In genomic region chr7:28440739-28441138, GRCm38 (mm10) we compare ENCODE assay signal across 8 mouse cellular contexts. TPM values are rescaled to one million over a fixed set of nuclear protein-coding genes. Genes with fewer than 3 reads are reported as not detected.
DNase-seq lines count a peak whose midpoint lies in the region; ATAC-seq and TF ChIP-seq lines count a peak whose summit lies in the region.

No protein-coding gene starts in this region.

- H3K4me1 ChIP-seq in midbrain, embryonic 11.5 days (ENCODE audit: control insufficient read depth, insufficient read depth, low read length), result peaks cover 3% of the 10 kb centered on the region; the same call in 1 of the 2 replicates
- peaks cover 14% of the 10 kb centered on the region for H3K4me1 ChIP-seq in midbrain, embryonic 10.5 days
- H3K4me1 ChIP-seq in lung, embryonic 16.5 days (replicated peaks; ENCODE audit: control insufficient read depth, insufficient read depth, low read length), result peaks cover 4% of the 10 kb centered on the region; the same call in 1 of the 2 replicates
- no peaks in the 10 kb centered on the region for H3K4me1 ChIP-seq in stomach, postnatal 0 days (replicated peaks; ENCODE audit: control insufficient read depth, insufficient read depth)
- H3K4me1 ChIP-seq in midbrain, embryonic 16.5 days (ENCODE audit: control insufficient read depth, insufficient read depth, low read length), result peaks cover 5% of the 10 kb centered on the region
- peaks cover 4% of the 10 kb centered on the region for H3K4me1 ChIP-seq in forebrain, embryonic 12.5 days

- no peaks in the 10 kb centered on the region for H3K9me3 ChIP-seq in midbrain, embryonic 11.5 days (ENCODE audit: control insufficient read depth, low read length)
- no peaks in the 10 kb centered on the region for H3K9me3 ChIP-seq in midbrain, embryonic 10.5 days (replicated peaks)
- no peaks in the 10 kb centered on the region for H3K9me3 ChIP-seq in lung, embryonic 16.5 days (ENCODE audit: control insufficient read depth, low read length)
- H3K9me3 ChIP-seq in stomach, postnatal 0 days (ENCODE audit: control insufficient read depth, low read length), result no peaks in the 10 kb centered on the region
- H3K9me3 ChIP-seq in midbrain, embryonic 16.5 days (replicated peaks; ENCODE audit: control insufficient read depth, low read length, poor library complexity, severe bottlenecking), result no peaks in the 10 kb centered on the region
- no peaks in the 10 kb centered on the region for H3K9me3 ChIP-seq in forebrain, embryonic 12.5 days

- peaks cover 2% of the 10 kb centered on the region; the same call in 1 of the 2 replicates for H3K27me3 ChIP-seq in midbrain, embryonic 11.5 days (ENCODE audit: control insufficient read depth, insufficient read depth, low read length)
- peaks cover 8% of the 10 kb centered on the region for H3K27me3 ChIP-seq in midbrain, embryonic 10.5 days (ENCODE audit: low read depth, poor library complexity, severe bottlenecking)
- no peaks in the 10 kb centered on the region for H3K27me3 ChIP-seq in lung, embryonic 16.5 days (ENCODE audit: control insufficient read depth, insufficient read depth, low read depth, low read length)
- no peaks in the 10 kb centered on the region for H3K27me3 ChIP-seq in stomach, postnatal 0 days (ENCODE audit: control insufficient read depth, insufficient read depth, low read length)
- no peaks in the 10 kb centered on the region for H3K27me3 ChIP-seq in midbrain, embryonic 16.5 days (ENCODE audit: control insufficient read depth, insufficient read depth, low read depth, low read length)
- 0 out of 2 replicates have a peak, but pooled peaks cover 11% of the 10 kb centered on the region for H3K27me3 ChIP-seq in forebrain, embryonic 12.5 days

- no peak overlapping the region for H3K27ac ChIP-seq in midbrain, embryonic 11.5 days (ENCODE audit: low read depth, low read length)
- H3K27ac ChIP-seq in midbrain, embryonic 10.5 days (replicated peaks), result no peak overlapping the region
- H3K27ac ChIP-seq in lung, embryonic 16.5 days (ENCODE audit: low read length), result 0 out of 2 replicates have a peak overlapping the region, but pooled peaks have one; percentile 2
- peak overlapping the region; percentile 40; the same call in 1 of the 2 replicates for H3K27ac ChIP-seq in stomach, postnatal 0 days (replicated peaks)
- no peak overlapping the region for H3K27ac ChIP-seq in midbrain, embryonic 16.5 days (ENCODE audit: low read length)
- H3K27ac ChIP-seq in forebrain, embryonic 12.5 days, result no peak overlapping the region

- no peak for ATAC-seq in midbrain, embryonic 11.5 days (ENCODE audit: low FRiP score)
- no peak for ATAC-seq in lung, embryonic 16.5 days (ENCODE audit: low read depth)
- ATAC-seq in stomach, postnatal 0 days (ENCODE audit: low FRiP score, low TSS enrichment), result no peak
- no peak for ATAC-seq in midbrain, embryonic 16.5 days
- ATAC-seq in forebrain, embryonic 12.5 days (ENCODE audit: low FRiP score), result no peak

- TF ChIP-seq CTCF in stomach, postnatal 0 days (IDR thresholded peaks at IDR 0.05; ENCODE audit: low read depth), result peak; percentile 7; the same call in 1 of the 2 replicates

- intact Hi-C loops in heart, postnatal 36 days (cut with DNase I), result no loop called here

- WGBS in midbrain, embryonic 11.5 days, result 56% methylated on average over 2 of the region's 2 CpGs
- 60% methylated on average over 2 of the region's 2 CpGs for WGBS in midbrain, embryonic 10.5 days
- 47% methylated on average over 2 of the region's 2 CpGs for WGBS in lung, embryonic 16.5 days
- WGBS in stomach, postnatal 0 days, result 59% methylated on average over 2 of the region's 2 CpGs
- 75% methylated on average over 2 of the region's 2 CpGs for WGBS in midbrain, embryonic 16.5 days
- 59% methylated on average over 2 of the region's 2 CpGs for WGBS in forebrain, embryonic 12.5 days

- H3K36me3 ChIP-seq in midbrain, embryonic 11.5 days (ENCODE audit: control insufficient read depth, insufficient read depth, low read length), result no peaks in the 10 kb centered on the region
- H3K36me3 ChIP-seq in midbrain, embryonic 10.5 days, result no peaks in the 10 kb centered on the region
- H3K36me3 ChIP-seq in lung, embryonic 16.5 days (ENCODE audit: control insufficient read depth, insufficient read depth, low read length), result no peaks in the 10 kb centered on the region
- no peaks in the 10 kb centered on the region for H3K36me3 ChIP-seq in stomach, postnatal 0 days (ENCODE audit: control insufficient read depth, insufficient read depth, low read length)
- no peaks in the 10 kb centered on the region for H3K36me3 ChIP-seq in midbrain, embryonic 16.5 days (ENCODE audit: control insufficient read depth, insufficient read depth, low read length)
- H3K36me3 ChIP-seq in forebrain, embryonic 12.5 days (replicated peaks), result no peaks in the 10 kb centered on the region

- peak; percentile 81 for DNase-seq in midbrain, embryonic 11.5 days (ENCODE audit: low spot score, missing footprints)
- no peak for DNase-seq in midbrain, embryonic 10.5 days (ENCODE audit: low spot score)
- DNase-seq in heart, postnatal 36 days, result peak; percentile 34 to 38
- DNase-seq in stomach, postnatal 0 days (ENCODE audit: low spot score), result no peak
- DNase-seq in urinary bladder, postnatal 4 days (ENCODE audit: low spot score in 2 of 2), result no peak

- no peak overlapping the region for H3K4me3 ChIP-seq in midbrain, embryonic 11.5 days (ENCODE audit: low read depth, low read length)
- H3K4me3 ChIP-seq in midbrain, embryonic 10.5 days, result no peak overlapping the region
- H3K4me3 ChIP-seq in lung, embryonic 16.5 days (ENCODE audit: low read length), result no peak overlapping the region
- no peak overlapping the region for H3K4me3 ChIP-seq in stomach, postnatal 0 days (ENCODE audit: low read depth, low read length)
- H3K4me3 ChIP-seq in midbrain, embryonic 16.5 days (ENCODE audit: low read depth, low read length), result no peak overlapping the region
- H3K4me3 ChIP-seq in forebrain, embryonic 12.5 days (replicated peaks), result no peak overlapping the region

- no peak overlapping the region for H3K9ac ChIP-seq in midbrain, embryonic 11.5 days (ENCODE audit: low read length)
- no peak overlapping the region for H3K9ac ChIP-seq in lung, embryonic 16.5 days (ENCODE audit: low read length)
- no peak overlapping the region for H3K9ac ChIP-seq in stomach, postnatal 0 days (ENCODE audit: low read length)
- H3K9ac ChIP-seq in midbrain, embryonic 16.5 days (ENCODE audit: low read depth, low read length), result no peak overlapping the region
- H3K9ac ChIP-seq in forebrain, embryonic 12.5 days, result no peak overlapping the region

- H3K4me2 ChIP-seq in midbrain, embryonic 11.5 days, result no peak overlapping the region
- H3K4me2 ChIP-seq in lung, embryonic 16.5 days (ENCODE audit: low read depth, low read length), result peak overlapping the region; percentile 7; the same call in 1 of the 2 replicates
- H3K4me2 ChIP-seq in stomach, postnatal 0 days (replicated peaks; ENCODE audit: low read depth), result no peak overlapping the region
- H3K4me2 ChIP-seq in midbrain, embryonic 16.5 days (ENCODE audit: low read length), result no peak overlapping the region
- H3K4me2 ChIP-seq in forebrain, embryonic 12.5 days, result no peak overlapping the region

- no peak for TF ChIP-seq EP300 in stomach, postnatal 0 days (optimal IDR thresholded peaks at IDR 0.05)

RNA-seq across cellular contexts. Expression of gene Gmfg, which starts 3.5 kb away (rescaled TPM):
- 6.3 and 7.5 TPM in 2 replicates for polyA plus RNA-seq in midbrain, embryonic 11.5 days (2014; fragmentation: Nextera tagmentation; extraction: Ambion mirVana)
- polyA plus RNA-seq in midbrain, embryonic 10.5 days (2016; fragmentation: Nextera tagmentation; extraction: Ambion mirVana), result 6.3 and 8.1 TPM in 2 replicates
- total RNA-seq in heart, postnatal 36 days (2021), result 1 to 10 TPM; 4.6 to 7.2 TPM
- polyA plus RNA-seq in lung, embryonic 16.5 days (2015; fragmentation: Nextera tagmentation; extraction: Ambion mirVana), result 46.6 and 47.1 TPM in 2 replicates
- 18.9 and 23.1 TPM in 2 replicates for polyA plus RNA-seq in stomach, postnatal 0 days (2015; fragmentation: Nextera tagmentation; extraction: Ambion mirVana)
- 2.8 and 3.5 TPM in 2 replicates for polyA plus RNA-seq in midbrain, embryonic 16.5 days (2015; fragmentation: Nextera tagmentation; extraction: Ambion mirVana)
- 3.4 and 4.5 TPM in 2 replicates for polyA plus RNA-seq in forebrain, embryonic 12.5 days (2016; fragmentation: Nextera tagmentation; extraction: Ambion mirVana)

RNA-seq across cellular contexts. Expression of gene Lrfn1, which starts 11.0 kb away (rescaled TPM):
- polyA plus RNA-seq in midbrain, embryonic 11.5 days (2014; fragmentation: Nextera tagmentation; extraction: Ambion mirVana), result 4.5 and 5.0 TPM in 2 replicates
- polyA plus RNA-seq in midbrain, embryonic 10.5 days (2016; fragmentation: Nextera tagmentation; extraction: Ambion mirVana), result 3.6 and 3.7 TPM in 2 replicates
- total RNA-seq in heart, postnatal 36 days (2021), result under 1 TPM; 0.38 to 0.86 TPM
- 1.5 and 1.8 TPM in 2 replicates for polyA plus RNA-seq in lung, embryonic 16.5 days (2015; fragmentation: Nextera tagmentation; extraction: Ambion mirVana)
- 0.96 and 1.3 TPM in 2 replicates for polyA plus RNA-seq in stomach, postnatal 0 days (2015; fragmentation: Nextera tagmentation; extraction: Ambion mirVana)
- 13.9 and 15.0 TPM in 2 replicates for polyA plus RNA-seq in midbrain, embryonic 16.5 days (2015; fragmentation: Nextera tagmentation; extraction: Ambion mirVana)
- 6.7 and 8.8 TPM in 2 replicates for polyA plus RNA-seq in forebrain, embryonic 12.5 days (2016; fragmentation: Nextera tagmentation; extraction: Ambion mirVana)

RNA-seq across cellular contexts. Expression of gene Paf1, which starts 48.0 kb away (rescaled TPM):
- 72.8 and 83.8 TPM in 2 replicates for polyA plus RNA-seq in midbrain, embryonic 11.5 days (2014; fragmentation: Nextera tagmentation; extraction: Ambion mirVana)
- polyA plus RNA-seq in midbrain, embryonic 10.5 days (2016; fragmentation: Nextera tagmentation; extraction: Ambion mirVana), result 89.8 and 90.8 TPM in 2 replicates
- 10 to 100 TPM; 38.8 to 48.0 TPM for total RNA-seq in heart, postnatal 36 days (2021)
- 87.6 and 89.7 TPM in 2 replicates for polyA plus RNA-seq in lung, embryonic 16.5 days (2015; fragmentation: Nextera tagmentation; extraction: Ambion mirVana)
- 35.9 and 38.6 TPM in 2 replicates for polyA plus RNA-seq in stomach, postnatal 0 days (2015; fragmentation: Nextera tagmentation; extraction: Ambion mirVana)
- polyA plus RNA-seq in midbrain, embryonic 16.5 days (2015; fragmentation: Nextera tagmentation; extraction: Ambion mirVana), result 96.1 and 109 TPM in 2 replicates
- 84.6 and 86.2 TPM in 2 replicates for polyA plus RNA-seq in forebrain, embryonic 12.5 days (2016; fragmentation: Nextera tagmentation; extraction: Ambion mirVana)

RNA-seq across cellular contexts. Expression of gene Med29, which starts 48.2 kb away (rescaled TPM):
- 44.4 and 50.5 TPM in 2 replicates for polyA plus RNA-seq in midbrain, embryonic 11.5 days (2014; fragmentation: Nextera tagmentation; extraction: Ambion mirVana)
- polyA plus RNA-seq in midbrain, embryonic 10.5 days (2016; fragmentation: Nextera tagmentation; extraction: Ambion mirVana), result 58.9 and 61.0 TPM in 2 replicates
- total RNA-seq in heart, postnatal 36 days (2021), result 10 to 100 TPM; 18.2 to 20.1 TPM
- 46.8 and 50.2 TPM in 2 replicates for polyA plus RNA-seq in lung, embryonic 16.5 days (2015; fragmentation: Nextera tagmentation; extraction: Ambion mirVana)
- 27.5 and 28.3 TPM in 2 replicates for polyA plus RNA-seq in stomach, postnatal 0 days (2015; fragmentation: Nextera tagmentation; extraction: Ambion mirVana)
- 39.6 and 40.3 TPM in 2 replicates for polyA plus RNA-seq in midbrain, embryonic 16.5 days (2015; fragmentation: Nextera tagmentation; extraction: Ambion mirVana)
- 43.1 and 43.6 TPM in 2 replicates for polyA plus RNA-seq in forebrain, embryonic 12.5 days (2016; fragmentation: Nextera tagmentation; extraction: Ambion mirVana)

Comparison
In these comparisons a context has a peak if more than half of its experiments do, and no peak if none do; other contexts are left out.
1. DNase-seq: peak in midbrain, embryonic 11.5 days (single experiment) and heart, postnatal 36 days (2 of 2); none in midbrain, embryonic 10.5 days (single experiment), stomach, postnatal 0 days (single experiment) and urinary bladder, postnatal 4 days (0 of 2).
2. H3K27ac ChIP-seq: peak in lung, embryonic 16.5 days (single experiment) and stomach, postnatal 0 days (single experiment); none in midbrain, embryonic 11.5 days (single experiment), midbrain, embryonic 10.5 days (single experiment), midbrain, embryonic 16.5 days (single experiment) and forebrain, embryonic 12.5 days (single experiment).